12 mouse cellular contexts compared by ENCODE assay signal in the genomic region with DNA sequence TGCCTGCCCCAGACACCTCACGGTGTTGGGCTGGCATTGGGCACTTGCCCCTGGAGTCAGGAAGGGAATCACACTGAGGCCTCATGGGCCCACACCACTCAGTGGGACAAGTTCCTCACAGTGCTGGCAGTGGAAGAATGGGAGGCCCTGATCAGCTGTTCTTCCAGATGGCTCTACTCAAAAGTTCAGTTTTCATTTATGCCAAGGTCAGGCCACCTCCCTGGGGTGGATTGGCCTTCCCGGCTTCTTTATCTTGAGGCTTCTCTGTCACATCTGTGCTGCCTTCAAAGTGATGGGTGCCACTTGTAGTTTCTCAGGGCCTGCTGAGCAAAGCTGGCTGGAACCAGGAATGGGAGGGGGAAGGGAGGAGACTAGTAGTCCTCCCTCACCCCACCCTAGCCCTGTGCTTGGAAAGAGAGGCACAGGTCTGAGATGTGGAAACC. TPM values are rescaled to one million over a fixed set of nuclear protein-coding genes. Genes with fewer than 3 reads are reported as not detected.
DNase-seq lines count a peak whose midpoint lies in the region; ATAC-seq and TF ChIP-seq lines count a peak whose summit lies in the region.
"Had no signal": no experiment of that assay in that cellular context is flagged by ENCODE, and none has a peak within 500 bp of the region (broad histone marks: within the 10 kb centered on the region; RNA-seq: fewer than 3 reads in every experiment).

No protein-coding gene starts in this region.

- TF ChIP-seq EP300 in lung, postnatal 0 days (IDR thresholded peaks at IDR 0.05): no peak

- WGBS in hindbrain, embryonic 16.5 days: 71% methylated on average over 2 of the region's 2 CpGs
- WGBS in hindbrain, embryonic 10.5 days: 53% methylated on average over 2 of the region's 2 CpGs
- 48% methylated on average over 2 of the region's 2 CpGs for WGBS in heart, embryonic 12.5 days
- WGBS in lung, postnatal 0 days: 51% methylated on average over 2 of the region's 2 CpGs

- no peak overlapping the region for H3K9ac ChIP-seq in hindbrain, embryonic 16.5 days (ENCODE audit: low read depth, low read length)
- H3K9ac ChIP-seq in heart, embryonic 12.5 days: no peak overlapping the region
- H3K9ac ChIP-seq in lung, postnatal 0 days (replicated peaks; ENCODE audit: low read depth): no peak overlapping the region

- H3K4me1 ChIP-seq in hindbrain, embryonic 16.5 days (ENCODE audit: control insufficient read depth, insufficient read depth, low read depth, low read length): no peaks in the 10 kb centered on the region
- peaks cover 10% of the 10 kb centered on the region; the same call in 1 of the 2 replicates for H3K4me1 ChIP-seq in hindbrain, embryonic 10.5 days (replicated peaks)
- peaks cover 36% of the 10 kb centered on the region for H3K4me1 ChIP-seq in heart, embryonic 12.5 days (replicated peaks)
- peaks cover 9% of the 10 kb centered on the region; the same call in 1 of the 2 replicates for H3K4me1 ChIP-seq in lung, postnatal 0 days (ENCODE audit: insufficient read depth, low read depth, low read length)

- peak overlapping the region; percentile 48; the same call in 1 of the 2 replicates for H3K27ac ChIP-seq in hindbrain, embryonic 16.5 days (ENCODE audit: low read depth, low read length)
- no peak overlapping the region for H3K27ac ChIP-seq in hindbrain, embryonic 10.5 days
- H3K27ac ChIP-seq in heart, embryonic 12.5 days (ENCODE audit: poor library complexity, severe bottlenecking): peak overlapping the region; percentile 63
- H3K27ac ChIP-seq in lung, postnatal 0 days (ENCODE audit: low read length): no peak overlapping the region
- H3K27ac ChIP-seq: hindbrain, postnatal 0 days had no signal

- no peak overlapping the region for H3K4me3 ChIP-seq in hindbrain, embryonic 16.5 days (ENCODE audit: low read length)
- no peak overlapping the region for H3K4me3 ChIP-seq in hindbrain, embryonic 10.5 days
- no peak overlapping the region for H3K4me3 ChIP-seq in heart, embryonic 12.5 days
- no peak overlapping the region for H3K4me3 ChIP-seq in lung, postnatal 0 days (ENCODE audit: low read depth, low read length)
- H3K4me3 ChIP-seq: megakaryocyte, embryonic 14.5 days had no signal

- DNase-seq in hindbrain, embryonic 10.5 days (ENCODE audit: low spot score): no peak
- peak; percentile 68 for DNase-seq in adrenal gland, adult 8-10 months
- peak; percentile 47 for DNase-seq in lung, postnatal 0 days (ENCODE audit: low spot score)
- DNase-seq in retina, postnatal 1 day: no peak
- no peak for DNase-seq in right cerebral cortex, postnatal 25 days
- no peak for DNase-seq in spleen, adult 12 weeks (ENCODE audit: low spot score)

- H3K36me3 ChIP-seq in hindbrain, embryonic 16.5 days (ENCODE audit: control insufficient read depth, insufficient read depth, low read length): no peaks in the 10 kb centered on the region
- no peaks in the 10 kb centered on the region for H3K36me3 ChIP-seq in hindbrain, embryonic 10.5 days
- no peaks in the 10 kb centered on the region for H3K36me3 ChIP-seq in heart, embryonic 12.5 days
- H3K36me3 ChIP-seq in lung, postnatal 0 days (ENCODE audit: insufficient read depth, low read length): no peaks in the 10 kb centered on the region

- ATAC-seq in hindbrain, embryonic 16.5 days: no peak
- ATAC-seq in heart, embryonic 12.5 days (ENCODE audit: insufficient number of reproducible peaks, low FRiP score): peak; percentile 25; the same call in 1 of the 2 replicates
- peak; percentile 62 for ATAC-seq in lung, postnatal 0 days
- ATAC-seq: hindbrain, postnatal 0 days had no signal

- no peaks in the 10 kb centered on the region for H3K9me3 ChIP-seq in hindbrain, embryonic 16.5 days (ENCODE audit: control insufficient read depth, low read length)
- no peaks in the 10 kb centered on the region for H3K9me3 ChIP-seq in hindbrain, embryonic 10.5 days
- H3K9me3 ChIP-seq in heart, embryonic 12.5 days (replicated peaks): no peaks in the 10 kb centered on the region
- no peaks in the 10 kb centered on the region for H3K9me3 ChIP-seq in lung, postnatal 0 days (ENCODE audit: low read length)

- TF ChIP-seq CTCF in lung, postnatal 0 days (IDR thresholded peaks at IDR 0.05): no peak

- H3K27me3 ChIP-seq in hindbrain, embryonic 16.5 days (replicated peaks; ENCODE audit: control insufficient read depth, insufficient read depth, low read length): no peaks in the 10 kb centered on the region
- no peaks in the 10 kb centered on the region for H3K27me3 ChIP-seq in hindbrain, embryonic 10.5 days (ENCODE audit: insufficient read depth, poor library complexity, severe bottlenecking)
- no peaks in the 10 kb centered on the region for H3K27me3 ChIP-seq in heart, embryonic 12.5 days (replicated peaks)
- H3K27me3 ChIP-seq in lung, postnatal 0 days (replicated peaks; ENCODE audit: insufficient read depth, low read length): no peaks in the 10 kb centered on the region
- H3K27me3 ChIP-seq: CH12.LX; megakaryocyte, embryonic 14.5 days had no signal

- no peak overlapping the region for H3K4me2 ChIP-seq in hindbrain, embryonic 16.5 days (ENCODE audit: low read length)
- H3K4me2 ChIP-seq in heart, embryonic 12.5 days: no peak overlapping the region
- no peak overlapping the region for H3K4me2 ChIP-seq in lung, postnatal 0 days (replicated peaks; ENCODE audit: low read depth, low read length)

RNA-seq across cellular contexts. Expression of a gene that starts 14.7 kb away (rescaled TPM):
- 11.3 and 13.4 TPM in 2 replicates for polyA plus RNA-seq in hindbrain, embryonic 16.5 days (2015; fragmentation: Nextera tagmentation; extraction: Ambion mirVana)
- polyA plus RNA-seq in hindbrain, embryonic 10.5 days (2016; fragmentation: Nextera tagmentation; extraction: Ambion mirVana): 0.77 and 1.4 TPM in 2 replicates
- 10 to 100 TPM; 44.4 to 80.1 (median 57.1) TPM for total RNA-seq in adrenal gland, adult 8-10 months (2022)
- polyA plus RNA-seq in heart, embryonic 12.5 days (2016; fragmentation: Nextera tagmentation; extraction: Ambion mirVana): 2.0 and 2.7 TPM in 2 replicates
- polyA plus RNA-seq in lung, postnatal 0 days (2015; fragmentation: Nextera tagmentation; extraction: Ambion mirVana): 1.2 and 1.3 TPM in 2 replicates

RNA-seq across cellular contexts. Expression of a gene that starts 29.8 kb away (rescaled TPM):
- polyA plus RNA-seq in hindbrain, embryonic 16.5 days (2015; fragmentation: Nextera tagmentation; extraction: Ambion mirVana): not detected in 2 replicates
- not detected in 2 replicates for polyA plus RNA-seq in hindbrain, embryonic 10.5 days (2016; fragmentation: Nextera tagmentation; extraction: Ambion mirVana)
- total RNA-seq in adrenal gland, adult 8-10 months (2022): 10 to 100 TPM in 3 of 4 experiments, 1 to 10 TPM in 1; 6.1 to 31.4 (median 18.2) TPM
- not detected in 2 replicates for polyA plus RNA-seq in heart, embryonic 12.5 days (2016; fragmentation: Nextera tagmentation; extraction: Ambion mirVana)
- polyA plus RNA-seq in lung, postnatal 0 days (2015; fragmentation: Nextera tagmentation; extraction: Ambion mirVana): not detected in 2 replicates
- polyA plus RNA-seq: cerebellum, adult 2 months; hindbrain, postnatal 0 days had no signal

Comparison
In these comparisons a context has a peak if more than half of its experiments do, and no peak if none do; other contexts are left out.
1. H3K27ac ChIP-seq: peak in hindbrain, embryonic 16.5 days (single experiment) and heart, embryonic 12.5 days (single experiment); none in hindbrain, embryonic 10.5 days (single experiment) and lung, postnatal 0 days (single experiment).
2. DNase-seq: peak in adrenal gland, adult 8-10 months (single experiment) and lung, postnatal 0 days (single experiment); none in hindbrain, embryonic 10.5 days (single experiment), retina, postnatal 1 day (single experiment), right cerebral cortex, postnatal 25 days (single experiment) and spleen, adult 12 weeks (single experiment).